Mouse (Mus musculus) lung, embryonic 14.5 days (tissue): ENCODE measurements around the gene Slc48a1. TPM values are rescaled to one million over a fixed set of nuclear protein-coding genes. Genes with fewer than 3 reads are reported as not detected.

Source experiments
- ATAC-seq: fragments of 200-750 bp; cut with Nextera tagmentation; 2 replicates; pipeline ENCODE4 v1.8.0; 2017; ENCODE audit warnings: mild to moderate bottlenecking, moderate TSS enrichment, moderate library complexity; ENCODE audit not compliant: insufficient read depth
- DNase-seq: peaks from one replicate; pipeline ENCODE4 v3.0.0-alpha.2; 2015
- H3K27ac ChIP-seq: fragments of 300-500 bp; sonication (generic); 2 replicates; pipeline ENCODE4 v1.5.1; 2014; ENCODE audit warnings: low read depth, mild to moderate bottlenecking, moderate library complexity
- H3K27me3 ChIP-seq: fragments of 300-500 bp; sonication (generic); 2 replicates; pipeline ENCODE4 v1.6.1; 2014; ENCODE audit warnings: low read length, control low read depth; ENCODE audit not compliant: insufficient read depth
- H3K36me3 ChIP-seq: fragments of 300-500 bp; sonication (generic); 2 replicates; pipeline ENCODE4 v1.6.1; 2014; ENCODE audit warnings: control low read depth; ENCODE audit not compliant: insufficient read depth
- H3K4me1 ChIP-seq: fragments of 300-500 bp; sonication (generic); 2 replicates; pipeline ENCODE4 v1.6.1; 2014; ENCODE audit warnings: antibody characterized with exemption, control low read depth; ENCODE audit not compliant: insufficient read depth
- H3K4me2 ChIP-seq: fragments of 300-500 bp; sonication (generic); 2 replicates; pipeline ENCODE4 v1.6.1; 2014; ENCODE audit warnings: mild to moderate bottlenecking
- H3K4me3 ChIP-seq: fragments of 300-500 bp; sonication (generic); 2 replicates; pipeline ENCODE4 v1.5.1; 2014; ENCODE audit warnings: low read depth, low read length
- H3K9ac ChIP-seq: fragments of 300-500 bp; sonication (generic); 2 replicates; pipeline ENCODE4 v1.6.1; 2014
- H3K9me3 ChIP-seq: fragments of 300-500 bp; sonication (generic); 2 replicates; pipeline ENCODE4 v1.6.1; 2016; ENCODE audit warnings: low read depth, low read length, control low read depth
- CTCF ChIP-seq: IDR thresholded peaks from 2 replicates; pipeline ENCODE4 v1.5.1; 2016; ENCODE audit warnings: antibody characterized with exemption, low read depth
- WGBS: fragments of 180-500 bp; shearing (Covaris S2); extraction: QIAGEN DNeasy Blood & Tissue Kit; methylation state at CpG from one replicate; pipeline ENCODE4 v1.1.7; 2014; 5-methylcytosine and 5-hydroxymethylcytosine counted together
- polyA plus RNA-seq: library from polyadenylated mRNA; unstranded; fragments of >200 nt; fragmentation: Nextera tagmentation; extraction: Ambion mirVana; gene quantifications from 2 replicates; pipeline ENCODE4 v1.2.1, GENCODE M21; 2014

The Slc48a1 gene
- 25.3 and 32.7 TPM in 2 replicates for polyA plus RNA-seq

GRCm38 (mm10) chr15:97778311-97779098 is at the start of gene Slc48a1:
Gene Slc48a1 (plus strand): TSS chr15:97778520.
- Histone ChIP-seq H3K36me3 (no peaks in the 10 kb centered on the region), H3K27me3 (no peaks in the 10 kb centered on the region), H3K9me3 (no peaks in the 10 kb centered on the region), H3K4me1 (peaks cover 11% of the 10 kb centered on the region), H3K27ac (no peak within 1 kb of the TSS), H3K4me3 (no peak within 1 kb of the TSS), H3K4me2 (no peak within 1 kb of the TSS), H3K9ac (no peak within 1 kb of the TSS)
- ATAC-seq (no peak), DNase-seq (peak; percentile 64)
- 56% methylated on average over 8 of the region's 8 CpGs for WGBS
- TF ChIP-seq CTCF, result no peak

GRCm38 (mm10) chr15:97728804-97729203 is 49.5 kb upstream of the Slc48a1 start:
- DNase-seq (no peak), ATAC-seq (no peak)
- Histone ChIP-seq H3K27ac (no peak overlapping the region), H3K27me3 (no peaks in the 10 kb centered on the region), H3K4me2 (no peak overlapping the region), H3K36me3 (no peaks in the 10 kb centered on the region), H3K4me1 (no peaks in the 10 kb centered on the region), H3K9ac (no peak overlapping the region), H3K9me3 (no peaks in the 10 kb centered on the region), H3K4me3 (no peak overlapping the region)
- TF ChIP-seq CTCF, result no peak
- 56% methylated on average over 7 of the region's 7 CpGs for WGBS

GRCm38 (mm10) chr15:97730365-97730764 is 48.0 kb upstream of the Slc48a1 start:
- H3K9ac ChIP-seq, result no peak overlapping the region
- H3K9me3 ChIP-seq, result no peaks in the 10 kb centered on the region
- no peak overlapping the region for H3K27ac ChIP-seq
- no peak for TF ChIP-seq CTCF
- H3K36me3 ChIP-seq, result no peaks in the 10 kb centered on the region
- no peaks in the 10 kb centered on the region for H3K4me1 ChIP-seq
- ATAC-seq (no peak), DNase-seq (no peak)
- H3K4me2 ChIP-seq, result no peak overlapping the region
- no peaks in the 10 kb centered on the region for H3K27me3 ChIP-seq
- WGBS, result 46% methylated on average over 6 of the region's 6 CpGs
- no peak overlapping the region for H3K4me3 ChIP-seq

- Histone ChIP-seq H3K27me3 (no peaks in the 10 kb centered on the region), H3K36me3 (no peaks in the 10 kb centered on the region), H3K4me3 (no peak within 1 kb of the TSS), H3K4me2 (no peak within 1 kb of the TSS), H3K9me3 (no peaks in the 10 kb centered on the region), H3K4me1 (no peaks in the 10 kb centered on the region), H3K27ac (no peak within 1 kb of the TSS), H3K9ac (no peak within 1 kb of the TSS)
- ATAC-seq (no peak), DNase-seq (no peak)
- 89% methylated on average over 8 of the region's 8 CpGs for WGBS
- TF ChIP-seq CTCF, result no peak
Measured at GRCm38 (mm10) chr15:97731111-97731510, 47.2 kb upstream of the Slc48a1 start, which contains the start of gene Endou. Gene Endou (minus strand): TSS chr15:97731339.

- no peak for TF ChIP-seq CTCF
- Histone ChIP-seq H3K27me3 (no peaks in the 10 kb centered on the region), H3K4me1 (no peaks in the 10 kb centered on the region), H3K4me2 (no peak overlapping the region), H3K36me3 (no peaks in the 10 kb centered on the region), H3K9me3 (no peaks in the 10 kb centered on the region), H3K4me3 (no peak overlapping the region), H3K9ac (no peak overlapping the region), H3K27ac (no peak overlapping the region)
- no peak for DNase-seq
- 90% methylated on average over 11 of the region's 11 CpGs for WGBS
- no peak for ATAC-seq
Measured at GRCm38 (mm10) chr15:97731988-97732387, 46.3 kb upstream of the Slc48a1 start.

- no peaks in the 10 kb centered on the region for H3K4me1 ChIP-seq
- H3K36me3 ChIP-seq, result no peaks in the 10 kb centered on the region
- no peak for TF ChIP-seq CTCF
- H3K9me3 ChIP-seq, result no peaks in the 10 kb centered on the region
- H3K4me2 ChIP-seq, result no peak overlapping the region
- no peak overlapping the region for H3K27ac ChIP-seq
- WGBS, result 85% methylated on average over 7 of the region's 7 CpGs
- no peak overlapping the region for H3K9ac ChIP-seq
- no peak for DNase-seq
- no peaks in the 10 kb centered on the region for H3K27me3 ChIP-seq
- no peak for ATAC-seq
- H3K4me3 ChIP-seq, result no peak overlapping the region
Measured at GRCm38 (mm10) chr15:97738923-97739322, 39.4 kb upstream of the Slc48a1 start.

- no peak overlapping the region for H3K27ac ChIP-seq
- peaks cover 4% of the 10 kb centered on the region for H3K4me1 ChIP-seq
- H3K9ac ChIP-seq, result no peak overlapping the region
- 71% methylated on average over 9 of the region's 9 CpGs for WGBS
- H3K9me3 ChIP-seq, result no peaks in the 10 kb centered on the region
- H3K27me3 ChIP-seq, result no peaks in the 10 kb centered on the region
- DNase-seq (no peak), ATAC-seq (no peak)
- H3K4me2 ChIP-seq, result no peak overlapping the region
- TF ChIP-seq CTCF, result no peak
- H3K4me3 ChIP-seq, result no peak overlapping the region
- 0 out of 2 replicates have a peak, but pooled peaks cover 6% of the 10 kb centered on the region for H3K36me3 ChIP-seq
Measured at GRCm38 (mm10) chr15:97740283-97740732, 38.0 kb upstream of the Slc48a1 start.
